ENCODE assay signal across 24 mouse cellular contexts in the genomic region with DNA sequence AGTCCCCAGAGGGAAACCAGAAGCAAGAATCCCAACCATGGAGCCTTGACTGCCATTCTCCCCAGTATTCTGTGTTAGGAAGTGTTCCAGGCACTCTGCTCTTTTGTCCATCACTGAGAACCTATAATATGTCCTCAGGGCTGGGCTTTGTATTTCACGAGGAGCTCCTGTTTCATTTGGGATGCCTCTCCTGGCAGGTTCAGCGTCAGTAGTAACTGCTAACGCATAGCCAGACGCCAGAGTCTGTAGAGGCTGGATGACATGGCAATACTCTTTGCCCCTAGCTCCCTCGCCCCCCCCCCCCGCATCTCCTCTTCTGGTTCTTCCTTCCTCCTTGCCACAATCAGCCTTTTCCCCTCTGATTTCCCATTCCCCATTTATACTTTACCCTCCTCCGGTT. TPM values are rescaled to one million over a fixed set of nuclear protein-coding genes. Genes with fewer than 3 reads are reported as not detected.
"Had no signal": no experiment of that assay in that cellular context is flagged by ENCODE, and none has a peak within 500 bp of the region (broad histone marks: within the 10 kb centered on the region; RNA-seq: fewer than 3 reads in every experiment).

A gene (minus strand): TSS at position 101 of the 400 bp plus-strand sequence.

- H3K27ac ChIP-seq: kidney, postnatal 0 days; layer of hippocampus, adult 2 months; limb, embryonic 10.5 days; limb, embryonic 13.5 days; liver, embryonic 12.5 days; liver, embryonic 15.5 days; midbrain, embryonic 13.5 days; stomach, embryonic 15.5 days had no signal

- H3K36me3 ChIP-seq: limb, embryonic 10.5 days; limb, embryonic 13.5 days; liver, embryonic 12.5 days; liver, embryonic 15.5 days; midbrain, embryonic 13.5 days; stomach, embryonic 15.5 days had no signal

- H3K9me3 ChIP-seq: limb, embryonic 10.5 days; limb, embryonic 13.5 days; liver, embryonic 12.5 days; liver, embryonic 15.5 days; midbrain, embryonic 13.5 days; stomach, embryonic 15.5 days had no signal

- ATAC-seq: intestine, postnatal 0 days; liver, embryonic 12.5 days; midbrain, embryonic 13.5 days had no signal

- H3K4me2 ChIP-seq: limb, embryonic 13.5 days; liver, embryonic 12.5 days; liver, embryonic 15.5 days; midbrain, embryonic 13.5 days; stomach, embryonic 15.5 days had no signal

- H3K9ac ChIP-seq: limb, embryonic 13.5 days; liver, embryonic 12.5 days; liver, embryonic 15.5 days; midbrain, embryonic 13.5 days; stomach, embryonic 15.5 days had no signal

- DNase-seq: kidney, adult 2 months; kidney, postnatal 25 days; layer of hippocampus, adult 9-11 months; liver; lung, adult 2 months; lung, postnatal 10 days; lung, postnatal 4 days; right cerebral cortex, adult 18-20 months; right cerebral cortex, postnatal 14 days; right cerebral cortex, postnatal 4 days; spleen, adult 18-20 months; thymus, postnatal 25 days had no signal

- H3K4me3 ChIP-seq: layer of hippocampus, adult 2 months; limb, embryonic 10.5 days; limb, embryonic 13.5 days; liver, embryonic 12.5 days; liver, embryonic 15.5 days; midbrain, embryonic 13.5 days; stomach, embryonic 15.5 days had no signal

RNA-seq across cellular contexts. Expression of the gene that starts here (rescaled TPM):
- polyA plus RNA-seq: kidney, adult 2 months; kidney, embryonic 14.5 days; midbrain, embryonic 13.5 days; midbrain, postnatal 0 days; neural tube, embryonic 14.5 days had no signal
